Mouse (Mus musculus) forebrain, embryonic 16.5 days (tissue): ENCODE data around the gene Fam228a. TPM values are rescaled to one million over a fixed set of nuclear protein-coding genes. Genes with fewer than 3 reads are reported as not detected.
"Not testable (repeated sequence)": the region's sequence is repeated elsewhere in the genome, so short reads cannot be mapped to it uniquely, and the experiment has no call there.

ENCODE experiments used
- ATAC-seq: fragments of 200-750 bp; cut with Nextera tagmentation; 2 replicates; pipeline ENCODE4 v1.8.0; 2017; ENCODE audit warnings: mild to moderate bottlenecking, moderate library complexity
- H3K27ac ChIP-seq: fragments of 300-500 bp; sonication (generic); 2 replicates; pipeline ENCODE4 v1.5.1; 2014; ENCODE audit warnings: low read length, control low read depth
- H3K27me3 ChIP-seq: fragments of 300-500 bp; sonication (generic); replicated peaks from 2 replicates; pipeline ENCODE4 v1.6.1; 2014; ENCODE audit warnings: low read length; ENCODE audit not compliant: control insufficient read depth, insufficient read depth
- H3K36me3 ChIP-seq: fragments of 300-500 bp; sonication (generic); 2 replicates; pipeline ENCODE4 v1.6.1; 2014; ENCODE audit not compliant: control insufficient read depth, insufficient read depth
- H3K4me1 ChIP-seq: fragments of 300-500 bp; sonication (generic); replicated peaks from 2 replicates; pipeline ENCODE4 v1.6.1; 2014; ENCODE audit warnings: low read length; ENCODE audit not compliant: control insufficient read depth, insufficient read depth
- H3K4me2 ChIP-seq: fragments of 300-500 bp; sonication (generic); 2 replicates; pipeline ENCODE4 v1.6.1; 2014; ENCODE audit warnings: mild to moderate bottlenecking, low read length, control low read depth
- H3K4me3 ChIP-seq: fragments of 300-500 bp; sonication (generic); replicated peaks from 2 replicates; pipeline ENCODE4 v1.5.1; 2014; ENCODE audit warnings: mild to moderate bottlenecking, low read length, control low read depth
- H3K9ac ChIP-seq: fragments of 300-500 bp; sonication (generic); replicated peaks from 2 replicates; pipeline ENCODE4 v1.6.1; 2014; ENCODE audit warnings: low read depth, low read length, control low read depth
- H3K9me3 ChIP-seq: fragments of 300-500 bp; sonication (generic); 2 replicates; pipeline ENCODE4 v1.6.1; 2016; ENCODE audit warnings: low read length; ENCODE audit not compliant: control insufficient read depth
- WGBS: fragments of 180-500 bp; shearing (Covaris S2); extraction: QIAGEN DNeasy Blood & Tissue Kit; methylation state at CpG from one replicate; pipeline ENCODE4 v1.1.7; 2014; 5-methylcytosine and 5-hydroxymethylcytosine counted together
- polyA plus RNA-seq: library from polyadenylated mRNA; unstranded; fragments of >200 nt; fragmentation: Nextera tagmentation; extraction: Ambion mirVana; gene quantifications from 2 replicates; pipeline ENCODE4 v1.2.1, GENCODE M21; 2015

Gene Fam228a
- polyA plus RNA-seq, 1 experiment from 2014 or later: 1.0 TPM

DNA sequence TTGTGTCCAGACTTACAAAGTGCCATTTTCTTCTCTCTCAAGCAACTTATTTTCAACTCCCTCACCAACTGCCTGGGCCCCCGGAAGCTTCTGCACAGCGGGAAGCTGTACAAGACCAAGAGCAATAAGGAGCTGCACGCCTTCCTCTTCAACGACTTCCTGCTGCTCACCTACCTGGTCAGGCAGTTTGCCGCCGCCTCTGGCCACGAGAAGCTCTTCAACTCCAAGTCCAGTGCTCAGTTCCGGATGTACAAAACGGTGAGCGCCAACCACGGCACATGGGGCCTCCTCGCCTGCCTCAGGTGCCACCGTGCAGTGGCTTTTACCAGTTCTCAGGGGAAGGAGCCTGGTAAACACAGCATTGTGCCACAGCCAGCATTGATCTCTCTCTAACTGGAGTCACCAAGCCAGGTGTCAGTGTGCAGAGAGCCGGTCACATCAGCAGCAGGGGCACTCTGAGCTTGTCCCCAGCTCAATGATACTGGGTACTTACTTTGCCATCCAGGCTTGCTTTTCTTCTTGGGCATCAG, 30.7 kb downstream of the Fam228a start:
- 91% methylated on average over 14 of the region's 14 CpGs for WGBS
- Histone ChIP-seq H3K27ac (no peak overlapping the region), H3K4me1 (no peaks in the 10 kb centered on the region), H3K4me2 (no peak overlapping the region), H3K36me3 (peaks cover 7% of the 10 kb centered on the region), H3K9ac (no peak overlapping the region), H3K9me3 (no peaks in the 10 kb centered on the region), H3K4me3 (no peak overlapping the region), H3K27me3 (no peaks in the 10 kb centered on the region)
- no peak for ATAC-seq

DNA sequence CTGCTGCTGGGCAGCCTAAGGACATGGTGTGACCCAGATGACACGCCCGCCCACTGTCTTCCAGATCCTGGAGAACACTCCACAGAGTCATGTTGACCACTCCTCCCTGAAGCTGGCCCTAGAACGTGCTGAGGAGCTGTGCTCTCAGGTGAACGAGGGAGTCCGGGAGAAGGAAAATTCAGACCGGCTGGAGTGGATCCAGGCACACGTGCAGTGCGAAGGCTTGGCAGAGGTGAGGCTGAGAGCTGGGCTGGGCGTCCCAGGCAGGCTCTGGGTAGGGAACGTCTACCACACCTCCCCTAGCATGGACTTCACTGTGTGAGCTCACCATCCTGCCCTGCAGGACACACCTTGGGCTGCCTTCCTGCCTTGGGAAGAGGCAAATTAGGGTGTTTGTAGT, 31.3 kb downstream of the Fam228a start:
- Histone ChIP-seq H3K4me2 (no peak overlapping the region), H3K4me3 (no peak overlapping the region), H3K27ac (no peak overlapping the region), H3K4me1 (no peaks in the 10 kb centered on the region), H3K27me3 (no peaks in the 10 kb centered on the region), H3K9ac (no peak overlapping the region), H3K9me3 (no peaks in the 10 kb centered on the region), H3K36me3 (peaks cover 7% of the 10 kb centered on the region)
- ATAC-seq: no peak
- WGBS: 84% methylated on average over 10 of the region's 10 CpGs

DNA sequence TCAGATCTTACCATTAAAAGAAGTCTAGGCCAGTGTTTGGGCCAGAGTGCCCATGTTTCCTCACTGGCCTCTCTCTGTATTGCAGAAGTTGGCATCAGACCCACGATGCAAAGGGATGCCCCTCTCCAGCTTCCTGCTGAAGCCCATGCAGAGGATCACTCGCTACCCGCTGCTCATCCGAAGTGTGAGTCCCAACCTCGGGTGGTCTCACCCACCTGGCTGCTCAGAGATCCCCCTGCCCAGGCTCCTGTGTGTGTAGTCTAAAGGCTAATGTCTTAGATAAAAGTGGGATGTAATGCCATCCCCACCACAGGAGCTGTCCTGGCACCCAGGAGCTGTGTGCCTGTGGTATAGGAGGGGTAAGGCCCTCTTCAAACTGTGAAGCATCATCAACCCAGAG, 32.1 kb downstream of the Fam228a start:
- Histone ChIP-seq H3K4me2 (no peak overlapping the region), H3K9ac (no peak overlapping the region), H3K9me3 (no peaks in the 10 kb centered on the region), H3K36me3 (peaks cover 7% of the 10 kb centered on the region), H3K27me3 (no peaks in the 10 kb centered on the region), H3K27ac (no peak overlapping the region), H3K4me3 (no peak overlapping the region), H3K4me1 (no peaks in the 10 kb centered on the region)
- 96% methylated on average over 5 of the region's 5 CpGs for WGBS
- ATAC-seq: no peak

GRCm38 (mm10) chr12:4705626-4706025, 32.6 kb downstream of the Fam228a start:
- H3K4me2 ChIP-seq, H3K36me3 ChIP-seq, ATAC-seq, H3K9me3 ChIP-seq, H3K27me3 ChIP-seq, H3K4me1 ChIP-seq, H3K9ac ChIP-seq, H3K4me3 ChIP-seq, H3K27ac ChIP-seq: not testable (repeated sequence)
- 78% methylated on average over 6 of the region's 6 CpGs for WGBS

DNA sequence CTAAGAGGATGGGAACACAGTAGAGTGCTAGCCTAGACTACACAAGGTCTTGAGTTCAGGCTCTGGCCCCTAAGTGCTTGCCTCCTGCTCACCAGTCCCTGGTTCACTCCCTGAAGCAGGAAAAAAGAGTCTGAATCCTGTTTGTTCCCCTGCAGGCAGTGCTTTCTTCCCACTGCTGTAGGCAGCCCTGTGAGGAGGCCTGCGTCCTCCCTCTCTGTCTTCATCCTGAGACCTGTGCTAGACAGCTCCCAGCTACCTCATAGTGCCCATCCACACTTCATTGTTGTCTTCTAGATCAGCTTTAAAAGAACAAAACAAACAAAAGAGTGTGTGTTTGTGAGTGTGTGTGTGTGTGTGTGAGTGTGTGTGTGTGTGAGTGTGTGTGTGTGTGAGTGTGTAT, 43.7 kb downstream of the Fam228a start:
- Histone ChIP-seq H3K36me3 (no peaks in the 10 kb centered on the region), H3K9ac (no peak overlapping the region), H3K4me2 (no peak overlapping the region), H3K4me1 (no peaks in the 10 kb centered on the region), H3K9me3 (no peaks in the 10 kb centered on the region), H3K27ac (no peak overlapping the region), H3K27me3 (no peaks in the 10 kb centered on the region), H3K4me3 (no peak overlapping the region)
- WGBS: 77% methylated on average over 1 of the region's 1 CpGs
- ATAC-seq: no peak

DNA sequence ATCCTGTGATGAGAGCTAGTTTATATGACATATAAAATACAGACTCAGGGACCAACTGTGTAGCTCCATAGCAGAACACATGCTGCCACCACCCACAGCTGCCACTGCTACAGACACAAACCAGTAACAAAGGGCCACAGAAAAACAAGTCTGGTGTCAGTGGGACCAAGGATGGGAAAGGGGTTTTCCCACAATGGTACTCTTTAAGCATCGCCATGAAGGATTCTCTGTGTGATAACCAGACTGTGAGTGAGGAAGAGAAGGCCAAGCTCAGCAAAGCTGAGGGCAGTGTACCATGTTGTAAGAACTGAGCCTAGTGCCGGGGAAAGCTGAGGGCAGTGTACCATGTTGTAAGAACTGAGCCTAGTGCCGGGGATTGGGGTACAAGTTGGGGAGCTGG, 47.0 kb downstream of the Fam228a start:
- Histone ChIP-seq H3K9me3 (no peaks in the 10 kb centered on the region), H3K4me1 (no peaks in the 10 kb centered on the region), H3K27ac (no peak overlapping the region), H3K9ac (no peak overlapping the region), H3K4me3 (no peak overlapping the region), H3K27me3 (no peaks in the 10 kb centered on the region), H3K36me3 (no peaks in the 10 kb centered on the region), H3K4me2 (no peak overlapping the region)
- WGBS: 87% methylated on average over 3 of the region's 3 CpGs
- ATAC-seq: no peak

DNA sequence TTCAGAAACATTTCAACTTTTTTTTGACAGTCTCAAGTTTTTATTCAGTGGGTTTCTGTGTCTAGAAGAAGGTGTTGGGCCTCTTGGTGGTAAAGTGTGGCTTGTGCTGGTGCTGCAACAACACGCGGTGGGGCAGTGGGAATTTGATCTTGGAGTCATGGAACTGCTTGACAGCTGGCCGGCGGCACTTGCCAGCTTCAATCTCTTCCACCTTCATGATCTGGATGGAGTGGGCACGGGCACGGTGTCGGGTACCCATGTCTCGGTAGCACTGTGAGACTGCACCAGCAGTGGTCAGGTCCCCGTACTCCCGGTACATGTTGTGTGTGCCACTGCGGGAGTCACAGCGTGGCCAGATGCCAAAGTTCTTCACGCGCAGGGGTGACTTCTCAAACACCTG, 48.9 kb downstream of the Fam228a start:
- 94% methylated on average over 14 of the region's 14 CpGs for WGBS
- Histone ChIP-seq H3K36me3 (no peaks in the 10 kb centered on the region), H3K27ac (no peak overlapping the region), H3K4me1 (no peaks in the 10 kb centered on the region), H3K4me2 (no peak overlapping the region), H3K4me3 (no peak overlapping the region), H3K27me3 (no peaks in the 10 kb centered on the region), H3K9me3 (no peaks in the 10 kb centered on the region), H3K9ac (no peak overlapping the region)
- no peak for ATAC-seq

DNA sequence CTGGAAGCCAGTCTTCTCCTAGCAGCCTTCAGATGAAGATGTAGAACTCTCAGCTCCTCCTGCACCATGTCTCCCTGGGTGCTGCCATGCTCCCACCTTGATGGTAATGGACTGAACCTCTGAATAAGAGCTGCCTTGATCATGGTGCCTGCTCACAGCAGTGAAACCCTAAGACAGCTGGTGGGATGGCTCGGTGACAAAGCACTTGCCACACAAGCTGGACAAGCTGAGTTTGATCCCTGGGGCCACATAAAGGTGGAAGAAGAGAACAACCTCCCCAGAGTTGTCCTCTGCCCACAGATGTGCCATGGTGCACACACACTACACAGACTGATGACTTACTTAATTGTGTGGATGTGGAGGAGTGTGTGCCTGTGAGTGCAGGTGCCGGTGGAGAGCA, 49.8 kb downstream of the Fam228a start:
- H3K9me3 ChIP-seq: no peaks in the 10 kb centered on the region
- H3K4me3 ChIP-seq: no peak overlapping the region
- no peak overlapping the region for H3K9ac ChIP-seq
- WGBS: 92% methylated on average over 2 of the region's 2 CpGs
- no peak overlapping the region for H3K27ac ChIP-seq
- H3K4me2 ChIP-seq: no peak overlapping the region
- no peak for ATAC-seq
- H3K27me3 ChIP-seq: no peaks in the 10 kb centered on the region
- H3K4me1 ChIP-seq: no peaks in the 10 kb centered on the region
- H3K36me3 ChIP-seq: no peaks in the 10 kb centered on the region

GRCm38 (mm10) chr12:4685441-4685840, 52.8 kb downstream of the Fam228a start:
- Histone ChIP-seq H3K9me3 (no peaks in the 10 kb centered on the region), H3K27me3 (no peaks in the 10 kb centered on the region), H3K4me3 (no peak overlapping the region), H3K36me3 (no peaks in the 10 kb centered on the region), H3K4me2 (no peak overlapping the region), H3K27ac (no peak overlapping the region), H3K9ac (no peak overlapping the region), H3K4me1 (no peaks in the 10 kb centered on the region)
- ATAC-seq: no peak
- 79% methylated on average over 4 of the region's 4 CpGs for WGBS

GRCm38 (mm10) chr12:4679971-4680370, 58.3 kb downstream of the Fam228a start:
- Histone ChIP-seq H3K9ac (no peak overlapping the region), H3K27me3 (no peaks in the 10 kb centered on the region), H3K27ac (no peak overlapping the region), H3K36me3 (no peaks in the 10 kb centered on the region; the same call in 1 of the 2 replicates), H3K9me3 (no peaks in the 10 kb centered on the region), H3K4me3 (no peak overlapping the region), H3K4me2 (no peak overlapping the region), H3K4me1 (peaks cover 4% of the 10 kb centered on the region)
- WGBS: 83% methylated on average over 4 of the region's 4 CpGs
- no peak for ATAC-seq
